Mouse (Mus musculus): ENCODE data around the gene Smurf1.
A peak's percentile ranks its signal among the peaks of the same experiment; 100 is the strongest.

Gene Smurf1

DNA sequence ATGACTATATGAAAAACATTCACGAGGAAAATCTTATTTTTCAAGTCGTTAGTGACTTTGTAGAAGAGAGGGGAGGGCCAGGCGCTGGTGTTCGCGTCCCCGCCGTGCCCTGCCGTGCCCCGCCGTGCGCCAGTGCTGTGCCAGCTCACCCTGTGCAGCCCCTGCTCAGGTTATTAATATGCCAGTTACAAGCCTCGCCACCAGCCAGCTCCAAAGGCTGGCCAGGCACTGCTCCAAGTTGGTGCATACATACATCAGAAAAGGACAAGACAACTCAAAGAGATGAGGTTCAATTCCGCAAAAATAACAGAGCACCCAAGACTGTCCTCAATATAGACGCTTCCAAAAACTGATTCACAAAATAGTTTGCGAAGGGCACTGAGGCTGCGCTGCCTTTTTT, 51.7 kb downstream of the Smurf1 start:
- no peak for DNase-seq (ENCODE audit: low spot score)

DNA sequence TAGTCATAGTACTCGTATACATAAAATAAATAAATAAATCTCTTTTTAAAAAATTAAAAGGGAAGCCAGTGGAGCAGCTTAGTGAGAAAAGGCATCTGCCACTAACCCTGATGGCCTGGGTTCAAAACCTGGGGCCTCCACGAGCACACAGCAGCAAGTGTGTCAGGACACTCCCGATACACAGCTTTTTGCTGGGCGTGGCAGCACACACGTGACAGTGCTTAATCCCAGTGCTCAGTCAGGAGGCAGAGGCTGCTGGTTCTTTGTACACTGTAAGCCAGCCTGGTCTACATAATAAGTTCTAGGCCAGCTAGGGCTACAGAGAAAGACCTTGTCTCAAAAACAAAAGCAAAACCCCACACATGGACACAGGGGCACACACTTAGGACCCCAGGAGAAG, 52.3 kb downstream of the Smurf1 start:
- no peak for DNase-seq (ENCODE audit: low spot score)

DNA sequence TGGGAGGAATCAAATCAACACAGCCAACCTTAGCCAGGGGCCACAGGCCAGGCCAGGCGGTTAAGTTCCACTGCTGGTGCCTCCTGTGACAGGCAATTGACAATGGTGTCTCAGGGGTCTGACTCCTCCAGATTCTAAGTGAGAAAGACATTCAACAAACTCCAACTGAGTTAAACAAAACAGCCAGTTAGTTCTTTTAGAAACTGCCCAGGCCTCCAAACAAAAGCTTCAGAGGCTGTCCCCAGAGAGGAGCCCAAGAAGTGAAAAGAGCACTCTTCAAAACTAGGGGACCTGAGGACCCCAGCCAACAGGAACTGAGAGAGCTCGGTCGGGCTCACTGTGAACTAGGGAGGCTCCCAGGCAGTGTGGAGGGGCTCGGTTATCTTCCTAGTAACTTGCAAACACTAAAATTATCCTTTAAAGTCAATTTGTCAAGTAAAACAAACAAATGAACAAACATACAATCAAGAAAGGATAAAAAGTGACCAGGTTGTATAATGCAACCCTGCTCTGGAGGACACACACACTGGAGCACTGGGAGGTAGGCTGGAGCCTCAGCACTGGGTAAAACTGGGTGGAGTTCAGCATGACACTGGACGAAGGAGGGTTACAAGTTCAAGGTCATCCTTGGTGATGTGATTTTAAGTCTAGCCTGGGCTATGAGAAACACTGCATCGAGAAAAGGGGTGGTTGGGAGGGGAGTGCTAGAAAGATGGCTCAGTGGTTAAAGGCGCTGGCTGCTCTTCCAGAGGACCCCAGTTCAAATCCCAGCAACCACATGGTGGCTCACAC, 52.9 kb downstream of the Smurf1 start:
- DNase-seq (ENCODE audit: low spot score): no peak

DNA sequence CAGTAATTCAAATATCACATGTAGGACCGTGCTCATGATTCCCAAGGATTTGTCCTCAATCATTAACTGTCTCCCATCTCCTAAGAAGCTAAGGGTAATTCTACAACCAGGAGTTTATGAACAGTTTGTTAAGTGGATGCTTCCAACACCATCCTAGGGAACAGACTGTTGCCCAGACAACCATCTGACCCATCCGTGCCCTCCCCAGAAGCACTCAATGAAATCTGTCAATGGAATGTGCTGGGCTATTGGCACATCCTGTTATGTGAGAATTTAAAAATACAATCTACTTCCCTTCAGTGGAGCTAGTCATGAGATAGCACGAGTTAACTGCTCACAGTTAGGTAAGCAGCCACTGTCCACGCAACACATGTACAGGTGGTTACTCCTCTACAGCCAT, 56.1 kb downstream of the Smurf1 start:
- DNase-seq (ENCODE audit: low spot score): no peak

GRCm38 (mm10) chr5:144907591-144907990, 58.1 kb downstream of the Smurf1 start:
- no peak for DNase-seq (ENCODE audit: low spot score)

DNA sequence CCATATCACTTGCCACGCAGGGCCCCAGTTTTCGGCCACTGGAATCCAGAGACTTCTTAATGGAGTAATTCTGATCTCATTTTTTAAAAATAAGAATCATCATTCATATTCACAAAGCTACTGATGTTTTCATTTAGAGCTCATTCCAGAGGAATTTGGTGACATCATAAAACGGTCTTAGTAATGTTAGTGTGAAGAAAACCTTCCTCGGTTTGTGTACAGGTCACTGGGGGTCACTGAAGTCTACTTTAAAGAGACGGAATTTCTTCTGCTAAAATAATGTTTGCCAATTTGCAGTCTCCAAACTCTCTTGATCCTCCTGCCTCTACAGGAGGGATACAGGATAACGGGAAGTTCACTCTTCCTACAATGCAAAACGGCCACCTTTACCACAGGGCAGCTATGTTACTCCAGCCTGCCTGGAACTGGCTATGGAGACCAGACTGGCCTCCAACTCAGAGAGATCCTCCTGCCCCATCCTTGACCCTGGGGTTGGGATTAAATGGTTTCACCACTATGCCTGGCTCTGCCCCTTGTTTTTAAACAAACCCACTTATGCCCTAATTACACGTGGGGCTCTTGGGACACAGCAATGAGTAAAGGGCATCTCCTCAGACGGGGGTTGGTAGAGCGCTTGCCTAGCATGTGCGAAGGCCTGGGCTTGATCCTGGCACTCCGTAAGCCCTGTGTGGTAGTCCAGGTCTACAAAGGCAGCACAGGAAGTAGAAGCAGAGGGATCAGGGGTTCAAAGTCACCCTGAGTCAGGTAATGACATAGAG, 61.1 kb downstream of the Smurf1 start:
- DNase-seq (ENCODE audit: low spot score): no peak

- no peak for DNase-seq (ENCODE audit: low spot score)
Observed at GRCm38 (mm10) chr5:144901791-144902190, 63.9 kb downstream of the Smurf1 start.

DNA sequence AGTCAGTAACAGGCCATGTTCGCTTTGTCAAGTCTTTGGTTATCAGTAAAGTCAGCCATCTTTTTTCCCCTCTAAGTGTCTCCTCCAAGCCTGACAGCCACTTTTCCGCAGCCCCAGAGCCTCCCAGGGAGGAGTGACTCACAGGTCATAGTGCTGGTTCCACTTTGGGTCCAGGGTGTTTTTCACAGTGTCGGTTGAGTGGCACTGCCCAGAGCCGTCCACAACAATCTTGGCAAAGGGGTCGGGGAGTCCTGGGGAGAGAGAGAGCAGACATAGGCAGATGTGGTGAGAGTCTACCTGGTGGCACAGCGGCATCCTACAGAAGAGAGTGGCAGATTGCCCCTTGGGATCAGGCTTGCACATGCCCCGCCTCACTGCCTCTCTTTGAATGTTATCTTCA, 64.6 kb downstream of the Smurf1 start:
- no peak for DNase-seq (ENCODE audit: low spot score)

DNA sequence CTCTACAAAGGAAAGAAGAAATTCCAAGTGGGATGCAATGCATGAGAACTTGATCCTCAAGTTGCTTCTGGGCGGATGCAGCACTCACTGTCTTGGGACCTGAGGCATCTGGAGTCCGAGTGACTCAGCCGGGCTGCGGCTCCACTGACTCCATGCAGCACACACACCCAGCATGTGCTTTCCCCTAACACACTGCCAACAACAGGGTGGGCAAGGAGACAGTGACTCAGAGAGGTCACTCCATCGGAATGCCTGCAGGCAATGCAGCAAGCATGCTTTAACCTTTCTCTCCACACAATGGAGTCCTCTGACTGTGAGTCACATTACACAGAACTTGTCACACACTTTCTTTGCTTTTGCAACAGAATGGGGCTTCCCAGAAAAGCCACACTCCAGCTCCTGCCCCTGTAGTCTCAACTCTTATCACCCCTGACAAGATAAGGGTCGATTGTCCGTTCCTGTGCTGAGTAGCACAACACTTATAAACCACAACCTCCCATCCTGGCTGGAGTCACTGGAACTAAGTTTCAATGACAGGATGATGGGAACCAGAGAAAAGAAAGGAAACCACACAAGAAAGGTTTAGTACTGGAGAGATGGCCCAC, 67.1 kb downstream of the Smurf1 start:
- no peak for DNase-seq (ENCODE audit: low spot score)

- DNase-seq (ENCODE audit: low spot score): no peak
Observed at GRCm38 (mm10) chr5:144897881-144898280, 67.8 kb downstream of the Smurf1 start.

DNA sequence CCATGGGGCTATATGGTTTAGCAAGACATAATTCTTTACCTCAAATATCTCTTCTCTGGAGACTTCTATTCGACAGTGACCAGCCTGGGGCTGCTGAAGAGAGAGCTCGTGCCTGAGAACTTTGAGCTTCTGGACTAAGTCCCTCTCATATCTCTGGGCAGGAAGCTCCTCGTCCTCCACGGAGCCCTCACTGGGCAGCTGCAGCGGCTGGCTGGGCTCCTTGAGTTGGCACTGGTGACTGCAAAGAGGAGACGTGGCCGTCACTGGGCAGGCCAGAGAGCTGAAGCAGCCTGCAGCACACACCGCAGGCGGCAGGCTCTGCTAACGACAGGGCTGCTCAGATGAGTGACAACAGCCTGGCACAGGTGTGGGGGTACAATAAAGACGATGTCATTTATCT, 74.4 kb downstream of the Smurf1 start:
- no peak for DNase-seq (ENCODE audit: low spot score)

DNA sequence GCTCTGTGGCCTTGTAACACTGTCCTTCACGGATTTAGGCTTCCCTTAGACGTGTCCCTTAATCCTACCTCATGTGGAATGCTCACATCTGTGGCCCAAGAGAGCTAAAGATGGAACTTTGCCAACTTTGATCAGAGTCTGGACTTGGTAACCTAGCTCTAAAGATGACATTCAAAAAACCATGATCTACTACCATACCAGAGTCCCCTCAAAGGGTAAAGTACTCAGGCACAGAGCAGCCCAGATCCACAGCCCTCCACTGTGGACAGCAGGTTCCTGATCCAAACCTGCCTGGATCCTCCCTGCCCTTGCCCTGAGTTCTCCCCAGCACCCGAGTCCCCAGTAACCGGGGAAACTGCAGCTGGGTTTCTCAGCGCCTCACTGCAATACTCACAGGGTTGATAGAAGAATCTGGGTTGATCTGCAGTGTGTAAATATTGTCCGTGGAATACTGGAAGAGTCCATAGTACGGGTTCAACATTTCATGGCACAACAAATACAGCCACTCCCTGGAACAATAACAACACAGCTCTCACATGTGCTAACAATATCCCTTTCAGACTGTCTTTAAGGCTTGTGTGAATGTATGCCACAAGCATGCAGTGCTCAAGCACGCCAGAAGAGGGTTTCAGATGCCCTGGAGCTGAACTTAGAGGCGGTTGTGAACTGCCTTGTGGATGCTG, 79.5 kb downstream of the Smurf1 start:
- no peak for DNase-seq (ENCODE audit: low spot score)

DNA sequence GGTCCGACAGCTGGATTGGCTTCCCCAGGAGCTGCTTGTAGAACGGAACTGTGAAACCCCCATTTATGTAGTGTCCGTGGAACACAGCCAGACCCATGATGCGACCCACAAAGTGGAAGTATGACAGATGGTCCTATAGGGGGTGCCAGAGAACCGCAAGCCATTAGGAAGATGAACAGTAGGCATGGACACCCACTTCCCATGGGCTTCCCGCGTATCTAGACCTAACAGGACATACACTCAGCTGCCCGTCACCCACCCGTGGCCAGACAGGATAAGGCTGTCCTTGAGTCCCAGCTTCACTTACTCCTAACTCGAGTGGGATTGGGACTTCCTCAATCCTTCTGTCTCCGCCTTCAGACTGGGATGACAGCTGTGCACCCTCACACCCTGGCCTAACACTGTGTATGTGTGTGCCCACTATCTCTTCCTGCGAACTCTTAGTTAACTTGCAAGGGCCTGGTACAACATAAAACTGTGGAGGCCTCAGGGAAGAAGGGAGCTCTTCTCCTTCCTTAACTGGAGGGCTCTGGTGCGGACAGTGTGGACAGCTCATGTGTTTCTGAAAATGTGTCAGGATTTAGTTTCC, 80.9 kb downstream of the Smurf1 start:
- DNase-seq (ENCODE audit: low spot score): no peak

DNA sequence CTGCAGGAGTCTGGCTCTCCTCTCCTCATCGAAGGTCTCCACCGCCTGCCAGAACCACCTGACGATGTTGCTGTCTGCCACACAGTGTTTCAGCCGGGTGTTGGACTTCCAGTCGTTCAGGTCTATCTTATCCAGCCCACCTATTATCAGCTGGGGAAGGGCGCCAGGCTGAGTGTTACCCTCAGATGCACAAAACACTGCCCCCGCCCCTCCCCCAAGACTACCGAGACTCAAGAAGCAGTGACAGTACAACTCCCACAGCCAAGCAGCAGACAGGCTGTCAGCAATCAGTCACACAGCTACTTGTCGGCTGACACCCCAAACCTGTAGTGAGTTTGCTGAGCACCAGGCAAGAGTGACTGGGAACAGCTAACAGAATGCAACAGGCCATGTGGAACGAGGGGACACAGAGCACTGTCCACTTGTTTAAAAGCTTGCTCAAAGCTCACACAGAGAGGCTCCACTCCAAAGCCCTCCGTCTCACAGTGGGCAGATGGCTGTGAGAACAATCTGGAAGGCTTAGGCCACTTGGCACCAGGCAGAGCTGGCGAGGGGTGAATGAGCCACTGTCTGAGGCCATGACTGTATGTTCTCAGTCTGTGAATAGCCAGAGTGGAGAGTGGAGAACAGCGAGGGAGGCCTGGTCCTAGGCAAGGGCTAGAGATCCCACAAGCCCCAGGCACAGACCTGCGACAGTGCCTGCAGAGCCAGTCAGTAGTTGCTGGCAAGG, 83.8 kb downstream of the Smurf1 start:
- DNase-seq (ENCODE audit: low spot score): no peak

GRCm38 (mm10) chr5:144877021-144877420, 88.6 kb downstream of the Smurf1 start:
- no peak for DNase-seq (ENCODE audit: low spot score)

DNA sequence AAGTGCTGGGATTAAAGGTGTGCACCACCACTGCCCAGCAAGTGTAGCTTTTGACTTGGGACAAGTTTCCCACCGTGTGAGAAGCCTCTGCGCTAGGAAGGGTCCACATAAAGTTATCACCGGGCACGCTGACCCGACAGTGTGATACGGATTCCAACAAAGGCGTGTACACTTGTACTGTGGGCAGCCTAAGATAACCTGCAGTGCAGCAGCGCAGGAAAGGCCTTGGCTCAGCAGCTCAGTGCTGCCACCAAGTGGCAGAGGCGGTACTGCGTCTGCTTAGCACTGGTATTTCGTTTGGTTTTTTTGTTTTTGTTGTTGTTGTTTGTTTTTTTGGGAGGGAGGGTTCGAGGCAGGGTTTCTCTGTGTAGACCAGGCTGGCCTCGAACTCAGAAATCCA, 89.8 kb downstream of the Smurf1 start:
- DNase-seq (ENCODE audit: low spot score): peak; percentile 63

GRCm38 (mm10) chr5:144875227-144875626, 90.4 kb downstream of the Smurf1 start:
- no peak for DNase-seq (ENCODE audit: low spot score)

DNA sequence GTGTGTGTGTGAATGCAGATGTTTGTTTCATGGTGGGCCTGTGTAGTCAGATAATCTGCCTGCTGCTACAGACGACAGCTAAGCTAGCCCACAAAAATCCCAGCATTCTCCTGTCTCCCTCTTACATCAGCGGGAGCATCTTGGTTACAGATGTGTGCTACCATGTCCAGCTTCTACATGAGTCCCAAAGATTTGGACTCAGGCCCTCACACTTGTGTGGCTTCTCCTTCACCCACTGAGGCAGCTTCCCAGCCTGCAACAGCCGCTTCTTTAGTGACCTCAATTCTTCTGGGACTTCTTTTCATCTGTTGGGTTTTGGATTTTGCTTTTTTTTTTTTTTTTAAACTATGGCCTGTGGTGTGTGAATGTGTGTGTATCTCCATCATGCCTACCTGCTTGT, 92.8 kb downstream of the Smurf1 start:
- no peak for DNase-seq (ENCODE audit: low spot score)

DNA sequence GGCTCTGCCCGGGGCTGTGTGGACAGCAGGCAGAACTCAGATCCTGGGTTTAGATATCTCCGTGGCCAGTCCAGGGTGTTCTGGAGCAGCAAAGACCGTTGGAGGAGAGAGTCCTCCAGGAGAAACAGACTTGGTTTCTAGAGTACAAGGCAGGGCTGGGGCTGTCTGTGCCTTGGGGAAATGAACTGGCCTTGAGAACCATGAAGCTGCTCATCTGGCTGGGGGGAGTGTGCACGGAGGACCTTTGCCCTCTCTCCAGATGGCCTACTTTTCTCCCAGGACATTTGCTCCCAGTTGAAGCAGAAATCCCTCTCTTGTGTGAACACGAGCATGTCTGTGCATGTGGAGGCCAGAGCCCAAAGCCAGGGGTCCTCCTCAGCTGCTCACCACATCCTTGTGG, 93.3 kb downstream of the Smurf1 start:
- no peak for DNase-seq (ENCODE audit: low spot score)

- peak; percentile 24 for DNase-seq (ENCODE audit: low spot score)
Observed at GRCm38 (mm10) chr5:144871775-144872174, 93.9 kb downstream of the Smurf1 start.

GRCm38 (mm10) chr5:144870782-144871181, 94.9 kb downstream of the Smurf1 start:
- DNase-seq (ENCODE audit: low spot score): no peak

All from c-Kit-positive CD71-positive TER-119-positive erythroid progenitor cells, embryonic 14.5 days (primary cell).